Mouse (Mus musculus) thymus, adult 2 months (tissue): ENCODE data around the gene Sptbn1.

Source experiments
- CTCF ChIP-seq: fragments of 200-500 bp; IDR thresholded peaks from 2 replicates; pipeline ENCODE4 v1.5.1; 2012; ENCODE audit warnings: mild to moderate bottlenecking, control low read depth, low read length, moderate library complexity, borderline replicate concordance; ENCODE audit not compliant: control insufficient read depth, poor library complexity, insufficient read depth; ENCODE audit errors: extremely low read depth
- POLR2A ChIP-seq: fragments of 200-500 bp; IDR thresholded peaks from 2 replicates; pipeline ENCODE4 v1.6.1; 2012; ENCODE audit warnings: mild to moderate bottlenecking, low read length, control low read depth, moderate library complexity; ENCODE audit not compliant: control insufficient read depth, poor library complexity, insufficient read depth; ENCODE audit errors: extremely low read depth

DNA sequence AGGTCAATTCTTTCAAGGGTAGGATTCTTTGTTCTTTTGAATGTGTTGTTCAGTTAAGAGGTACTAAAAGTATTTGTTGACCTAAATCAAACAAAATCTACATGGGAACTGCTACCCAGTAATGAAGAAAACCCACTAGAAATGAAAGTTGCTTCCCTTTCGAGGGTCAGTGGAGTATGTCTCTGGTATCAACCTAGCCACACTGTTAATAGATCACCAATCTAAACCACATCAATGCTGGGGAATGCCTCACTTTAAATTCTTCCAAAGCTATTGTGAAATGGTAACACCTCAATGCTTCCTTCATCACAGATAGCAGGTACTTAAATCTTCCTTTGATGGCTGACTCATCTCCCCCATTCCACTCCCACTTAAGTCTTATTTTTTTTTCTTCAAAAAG lies 1.5 kb upstream of the Sptbn1 start:
- no peak for TF ChIP-seq CTCF
- no peak for TF ChIP-seq POLR2A
